Mouse (Mus musculus): ENCODE results near the gene Olfr412. TPM values are rescaled to one million over a fixed set of nuclear protein-coding genes. Genes with fewer than 3 reads are reported as not detected.
A peak's percentile ranks its signal among the peaks of the same experiment; 100 is the strongest.

The Olfr412 gene
- polyA plus RNA-seq, 1 experiment from 2014 or later: not detected

GRCm38 (mm10) chr11:74402126-74402525, 40.3 kb downstream of the Olfr412 start:
- Histone ChIP-seq H3K9me3 (ENCODE audit: control insufficient read depth, low read length) (no peaks in the 10 kb centered on the region), H3K36me3 (ENCODE audit: control insufficient read depth, insufficient read depth, low read length) (no peaks in the 10 kb centered on the region), H3K4me1 (ENCODE audit: control insufficient read depth in 2 of 2, insufficient read depth in 2 of 2, low read length in 2 of 2) (peaks cover 2 to 10% of the 10 kb centered on the region in 2 experiments; a peak in 3 of 4 replicates), H3K9ac (ENCODE audit: low read length) (no peak overlapping the region), H3K27ac (replicated peaks in 1 of 2; ENCODE audit: control insufficient read depth in 1 of 2, insufficient read depth in 1 of 2, low read depth in 2 of 2, low read length in 2 of 2) (no peak overlapping the region), H3K27me3 (ENCODE audit: control insufficient read depth, insufficient read depth, low read length) (no peaks in the 10 kb centered on the region), H3K4me2 (ENCODE audit: low read length) (no peak overlapping the region), H3K4me3 (ENCODE audit: control insufficient read depth in 1 of 2, insufficient read depth in 1 of 2, low read depth in 1 of 2, low read length in 2 of 2) (no peak overlapping the region)
- no peak for ATAC-seq (ENCODE audit: insufficient number of reproducible peaks, insufficient read depth, low FRiP score, low read depth)
- 42% methylated on average over 2 of the region's 2 CpGs for WGBS

- WGBS: 48% methylated on average over 2 of the region's 2 CpGs
- Histone ChIP-seq H3K4me1 (ENCODE audit: control insufficient read depth in 2 of 2, insufficient read depth in 2 of 2, low read length in 2 of 2) (peaks cover 8 to 23% of the 10 kb centered on the region in 2 experiments), H3K9me3 (ENCODE audit: control insufficient read depth, low read length) (no peaks in the 10 kb centered on the region), H3K4me3 (ENCODE audit: control insufficient read depth in 1 of 2, insufficient read depth in 1 of 2, low read depth in 1 of 2, low read length in 2 of 2) (no peak overlapping the region), H3K4me2 (ENCODE audit: low read length) (no peak overlapping the region), H3K27me3 (ENCODE audit: control insufficient read depth, insufficient read depth, low read length) (no peaks in the 10 kb centered on the region), H3K9ac (ENCODE audit: low read length) (no peak overlapping the region; the same call in 1 of the 2 replicates), H3K27ac (replicated peaks in 1 of 2; ENCODE audit: control insufficient read depth in 1 of 2, insufficient read depth in 1 of 2, low read depth in 2 of 2, low read length in 2 of 2) (no peak overlapping the region), H3K36me3 (ENCODE audit: control insufficient read depth, insufficient read depth, low read length) (no peaks in the 10 kb centered on the region)
- no peak for ATAC-seq (ENCODE audit: insufficient number of reproducible peaks, insufficient read depth, low FRiP score, low read depth)
Observed at GRCm38 (mm10) chr11:74404216-74404615, 42.3 kb downstream of the Olfr412 start.

GRCm38 (mm10) chr11:74405201-74405600, 43.3 kb downstream of the Olfr412 start:
- Histone ChIP-seq H3K9me3 (ENCODE audit: control insufficient read depth, low read length) (no peaks in the 10 kb centered on the region), H3K4me2 (ENCODE audit: low read length) (no peak overlapping the region), H3K36me3 (ENCODE audit: control insufficient read depth, insufficient read depth, low read length) (no peaks in the 10 kb centered on the region), H3K27me3 (ENCODE audit: control insufficient read depth, insufficient read depth, low read length) (no peaks in the 10 kb centered on the region), H3K9ac (ENCODE audit: low read length) (no peak overlapping the region), H3K27ac (replicated peaks in 1 of 2; ENCODE audit: control insufficient read depth in 1 of 2, insufficient read depth in 1 of 2, low read depth in 2 of 2, low read length in 2 of 2) (no peak overlapping the region), H3K4me1 (ENCODE audit: control insufficient read depth in 2 of 2, insufficient read depth in 2 of 2, low read length in 2 of 2) (peaks cover 18 to 33% of the 10 kb centered on the region in 2 experiments), H3K4me3 (ENCODE audit: control insufficient read depth in 1 of 2, insufficient read depth in 1 of 2, low read depth in 1 of 2, low read length in 2 of 2) (no peak overlapping the region)
- no peak for ATAC-seq (ENCODE audit: insufficient number of reproducible peaks, insufficient read depth, low FRiP score, low read depth)
- 75% methylated on average over 7 of the region's 7 CpGs for WGBS

DNA sequence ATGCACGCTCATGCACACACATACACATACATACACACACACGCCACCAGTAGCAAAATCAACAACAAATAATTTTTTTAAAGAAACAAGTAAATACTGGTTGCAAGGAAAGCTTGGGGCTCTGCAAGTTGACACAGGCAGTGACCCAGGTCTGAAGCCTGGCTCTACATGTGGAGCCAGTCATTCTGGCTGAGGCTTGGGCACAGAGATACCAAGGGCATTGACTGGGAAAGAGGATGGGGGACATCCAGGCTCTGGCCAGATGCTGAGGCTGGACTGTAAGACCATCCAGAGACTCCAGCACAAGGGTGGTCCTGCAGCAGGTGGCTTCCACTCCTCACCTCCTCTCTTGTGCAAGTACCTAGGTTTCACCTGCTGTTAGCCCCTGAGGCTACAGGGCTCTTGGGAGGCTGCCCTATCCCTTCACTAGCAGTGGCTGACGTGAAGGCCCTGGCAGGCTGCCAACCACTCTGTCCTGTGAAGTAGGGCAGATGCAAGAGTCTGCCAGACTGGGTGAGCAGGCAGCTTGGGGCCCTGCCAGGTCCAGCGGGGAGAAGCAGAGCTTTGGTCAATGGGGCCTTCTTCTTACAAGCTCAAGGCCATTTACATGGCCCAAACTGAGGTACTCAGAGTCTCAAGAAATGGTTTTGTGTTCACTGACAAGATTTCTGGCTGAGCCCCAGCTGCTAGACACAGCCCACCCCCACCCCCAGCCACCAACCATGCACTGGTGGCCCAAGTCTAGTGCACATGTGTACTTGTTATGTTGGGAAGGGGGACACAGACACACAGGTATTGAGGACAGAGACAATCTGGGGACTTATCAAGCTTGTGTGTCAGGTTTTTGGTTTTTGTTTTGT, 46.9 kb downstream of the Olfr412 start:
- Histone ChIP-seq H3K4me2 (ENCODE audit: low read length) (peak overlapping the region; percentile 24; the same call in 1 of the 2 replicates), H3K27ac (replicated peaks in 1 of 2; ENCODE audit: control insufficient read depth in 1 of 2, insufficient read depth in 1 of 2, low read depth in 2 of 2, low read length in 2 of 2) (peak overlapping the region; percentile 29 to 79), H3K9me3 (ENCODE audit: control insufficient read depth, low read length) (no peaks in the 10 kb centered on the region), H3K4me3 (ENCODE audit: control insufficient read depth in 1 of 2, insufficient read depth in 1 of 2, low read depth in 1 of 2, low read length in 2 of 2) (no peak overlapping the region), H3K36me3 (ENCODE audit: control insufficient read depth, insufficient read depth, low read length) (no peaks in the 10 kb centered on the region), H3K9ac (ENCODE audit: low read length) (peak overlapping the region; percentile 36), H3K4me1 (ENCODE audit: control insufficient read depth in 2 of 2, insufficient read depth in 2 of 2, low read length in 2 of 2) (peaks cover 24 to 43% of the 10 kb centered on the region in 2 experiments), H3K27me3 (ENCODE audit: control insufficient read depth, insufficient read depth, low read length) (no peaks in the 10 kb centered on the region)
- 47% methylated on average over 4 of the region's 4 CpGs for WGBS
- peak; percentile 86 for ATAC-seq (ENCODE audit: insufficient number of reproducible peaks, insufficient read depth, low FRiP score, low read depth)

DNA sequence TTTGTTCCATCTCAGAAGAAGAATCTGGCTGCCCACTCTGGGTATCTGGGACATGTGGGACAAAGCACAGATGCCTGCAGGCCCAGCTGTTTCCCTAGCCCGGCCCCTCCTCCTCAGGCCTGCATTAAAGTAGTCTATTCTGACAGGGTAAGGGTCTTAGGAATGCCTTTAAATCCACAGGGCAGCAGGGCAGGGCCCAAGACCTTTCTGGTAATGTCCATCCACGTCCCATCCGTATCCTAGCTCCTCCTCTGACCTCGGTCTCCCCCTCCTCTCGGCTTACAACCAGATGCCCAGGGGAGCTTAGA, 47.5 kb downstream of the Olfr412 start:
- Histone ChIP-seq H3K4me2 (ENCODE audit: low read length) (peak overlapping the region; percentile 24; the same call in 1 of the 2 replicates), H3K4me1 (ENCODE audit: control insufficient read depth in 2 of 2, insufficient read depth in 2 of 2, low read length in 2 of 2) (peaks cover 28 to 45% of the 10 kb centered on the region in 2 experiments), H3K4me3 (ENCODE audit: control insufficient read depth in 1 of 2, insufficient read depth in 1 of 2, low read depth in 1 of 2, low read length in 2 of 2) (no peak overlapping the region), H3K27me3 (ENCODE audit: control insufficient read depth, insufficient read depth, low read length) (no peaks in the 10 kb centered on the region), H3K9me3 (ENCODE audit: control insufficient read depth, low read length) (no peaks in the 10 kb centered on the region), H3K9ac (ENCODE audit: low read length) (peak overlapping the region; percentile 36), H3K36me3 (ENCODE audit: control insufficient read depth, insufficient read depth, low read length) (no peaks in the 10 kb centered on the region; the same call in 1 of the 2 replicates), H3K27ac (replicated peaks in 1 of 2; ENCODE audit: control insufficient read depth in 1 of 2, insufficient read depth in 1 of 2, low read depth in 2 of 2, low read length in 2 of 2) (peak overlapping the region; percentile 29 to 79)
- 0 out of 2 replicates have a peak, but pooled peaks have one; percentile 13 for ATAC-seq (ENCODE audit: insufficient number of reproducible peaks, insufficient read depth, low FRiP score, low read depth)
- 54% methylated on average over 5 of the region's 5 CpGs for WGBS

DNA sequence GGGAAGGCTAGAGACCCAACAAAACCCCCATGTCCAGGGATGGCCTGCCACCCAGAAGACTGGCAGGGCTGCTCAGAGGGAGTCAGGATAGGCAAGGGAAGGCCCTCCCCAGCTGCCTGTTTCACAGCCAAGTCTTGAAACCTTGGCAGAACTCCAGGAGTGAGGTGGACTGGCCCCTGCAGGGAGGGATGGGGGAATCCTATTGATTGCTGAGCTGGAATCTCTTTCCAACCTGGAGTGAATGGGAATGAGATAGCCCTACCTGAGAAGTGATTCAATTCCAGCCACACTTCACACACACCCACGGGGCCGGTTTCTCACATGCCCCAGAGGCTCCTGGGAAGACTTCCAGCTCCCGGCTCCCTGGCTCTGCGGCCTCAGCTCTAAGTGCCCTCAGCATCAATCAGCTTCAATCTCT, 47.9 kb downstream of the Olfr412 start:
- no peak overlapping the region; the same call in 1 of the 2 replicates for H3K9ac ChIP-seq (ENCODE audit: low read length)
- H3K36me3 ChIP-seq (ENCODE audit: control insufficient read depth, insufficient read depth, low read length): no peaks in the 10 kb centered on the region; the same call in 1 of the 2 replicates
- H3K27ac ChIP-seq (replicated peaks in 1 of 2; ENCODE audit: control insufficient read depth in 1 of 2, insufficient read depth in 1 of 2, low read depth in 2 of 2, low read length in 2 of 2): peak overlapping the region; percentile 29 to 79
- peaks cover 28 to 43% of the 10 kb centered on the region in 2 experiments for H3K4me1 ChIP-seq (ENCODE audit: control insufficient read depth in 2 of 2, insufficient read depth in 2 of 2, low read length in 2 of 2)
- H3K9me3 ChIP-seq (ENCODE audit: control insufficient read depth, low read length): no peaks in the 10 kb centered on the region
- no peaks in the 10 kb centered on the region for H3K27me3 ChIP-seq (ENCODE audit: control insufficient read depth, insufficient read depth, low read length)
- ATAC-seq (ENCODE audit: insufficient number of reproducible peaks, insufficient read depth, low FRiP score, low read depth): peak; percentile 27; the same call in 1 of the 2 replicates
- H3K4me2 ChIP-seq (ENCODE audit: low read length): peak overlapping the region; percentile 24; the same call in 1 of the 2 replicates
- H3K4me3 ChIP-seq (ENCODE audit: control insufficient read depth in 1 of 2, insufficient read depth in 1 of 2, low read depth in 1 of 2, low read length in 2 of 2): no peak overlapping the region
- WGBS: 27% methylated on average over 4 of the region's 4 CpGs

GRCm38 (mm10) chr11:74411943-74412342, 50.1 kb downstream of the Olfr412 start:
- H3K4me2 ChIP-seq (ENCODE audit: low read length): no peak overlapping the region
- H3K9me3 ChIP-seq (ENCODE audit: control insufficient read depth, low read length): no peaks in the 10 kb centered on the region
- no peaks in the 10 kb centered on the region for H3K27me3 ChIP-seq (ENCODE audit: control insufficient read depth, insufficient read depth, low read length)
- WGBS: 85% methylated on average over 3 of the region's 3 CpGs
- H3K9ac ChIP-seq (ENCODE audit: low read length): no peak overlapping the region
- H3K27ac ChIP-seq (replicated peaks in 1 of 2; ENCODE audit: control insufficient read depth in 1 of 2, insufficient read depth in 1 of 2, low read depth in 2 of 2, low read length in 2 of 2): no peak overlapping the region
- peaks cover 3% of the 10 kb centered on the region; the same call in 1 of the 2 replicates for H3K36me3 ChIP-seq (ENCODE audit: control insufficient read depth, insufficient read depth, low read length)
- no peak overlapping the region for H3K4me3 ChIP-seq (ENCODE audit: control insufficient read depth in 1 of 2, insufficient read depth in 1 of 2, low read depth in 1 of 2, low read length in 2 of 2)
- peaks cover 30 to 46% of the 10 kb centered on the region in 2 experiments for H3K4me1 ChIP-seq (ENCODE audit: control insufficient read depth in 2 of 2, insufficient read depth in 2 of 2, low read length in 2 of 2)
- ATAC-seq (ENCODE audit: insufficient number of reproducible peaks, insufficient read depth, low FRiP score, low read depth): no peak
